Mouse (Mus musculus) layer of hippocampus, postnatal 25 days (tissue): ENCODE measurements around the gene Letm1. TPM values are rescaled to one million over a fixed set of nuclear protein-coding genes. Genes with fewer than 3 reads are reported as not detected.

Experiments
- DNase-seq, 2 experiments: peaks; one replicate each; pipeline ENCODE4 v3.0.0; 2022; ENCODE audit warnings: mixed read lengths in 2 of 2, low spot score in 1 of 2; ENCODE audit errors: extremely low spot score in 1 of 2
- total RNA-seq, 2 experiments: library from RNA; stranded (reverse); gene quantifications; 2 replicates each; pipeline ENCODE4 v1.2.3; 2021

Letm1 gene
- total RNA-seq, 2 experiments from 2014 or later: 98.8 to 103 TPM

DNA sequence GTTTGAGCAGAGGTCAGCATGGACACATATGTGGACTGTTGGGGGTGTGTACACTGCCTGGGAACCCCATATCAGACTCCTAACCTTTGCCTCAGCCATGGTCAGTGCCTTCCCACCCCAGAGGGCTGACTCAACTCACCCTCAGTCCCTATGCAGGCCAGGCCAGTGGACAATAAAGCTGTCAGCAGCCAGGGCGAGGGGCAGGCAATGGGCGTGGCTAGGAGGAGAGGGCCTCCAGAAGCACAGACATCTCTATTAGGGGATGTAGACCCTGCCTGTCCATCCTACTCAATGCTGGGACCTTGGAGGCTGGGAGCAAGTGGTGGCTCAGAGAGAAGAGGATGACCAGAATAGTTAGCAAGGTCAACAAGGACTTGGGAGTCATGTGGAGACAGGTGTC lies 67.4 kb downstream of the Letm1 start:
- no peak for DNase-seq

DNA sequence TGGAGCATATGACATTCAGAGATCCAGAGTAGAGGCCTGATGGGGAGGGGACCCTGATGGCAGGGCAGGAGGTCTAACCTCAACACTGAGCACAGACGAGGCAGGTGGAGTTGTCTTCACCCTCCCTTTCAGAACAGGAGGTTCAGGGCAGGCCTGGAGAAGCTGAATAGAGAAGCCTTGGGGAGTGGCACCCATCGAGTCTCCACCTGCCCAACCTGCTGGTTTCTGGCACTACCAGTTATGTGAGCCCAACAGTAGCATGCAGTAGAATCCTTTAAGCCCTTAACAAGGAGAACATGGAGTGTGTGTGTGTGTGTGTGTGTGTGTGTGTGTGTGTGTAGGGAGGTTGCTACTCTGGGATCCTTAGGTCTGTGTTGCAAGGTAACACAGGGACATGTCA lies 70.1 kb downstream of the Letm1 start:
- no peak for DNase-seq

DNA sequence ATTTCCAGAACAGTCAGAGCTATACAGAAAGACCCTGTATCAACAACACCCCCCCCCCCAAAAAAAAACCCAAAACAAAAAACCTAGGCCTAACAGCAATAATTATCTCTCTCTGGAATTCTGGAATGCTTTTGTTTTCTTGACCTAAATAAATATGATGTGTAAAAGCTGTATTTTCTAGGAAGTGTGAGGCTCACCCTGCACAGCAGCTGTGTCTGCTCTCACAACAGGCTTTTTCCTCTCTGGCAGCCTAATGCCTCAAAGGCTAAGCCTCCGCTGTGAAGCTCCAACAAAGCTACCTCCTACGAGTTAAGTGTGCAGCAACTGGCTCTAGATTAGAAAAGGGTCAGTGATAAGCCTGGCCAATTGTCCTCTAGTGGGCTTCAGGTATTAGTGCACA lies 73.6 kb downstream of the Letm1 start:
- no peak for DNase-seq

DNA sequence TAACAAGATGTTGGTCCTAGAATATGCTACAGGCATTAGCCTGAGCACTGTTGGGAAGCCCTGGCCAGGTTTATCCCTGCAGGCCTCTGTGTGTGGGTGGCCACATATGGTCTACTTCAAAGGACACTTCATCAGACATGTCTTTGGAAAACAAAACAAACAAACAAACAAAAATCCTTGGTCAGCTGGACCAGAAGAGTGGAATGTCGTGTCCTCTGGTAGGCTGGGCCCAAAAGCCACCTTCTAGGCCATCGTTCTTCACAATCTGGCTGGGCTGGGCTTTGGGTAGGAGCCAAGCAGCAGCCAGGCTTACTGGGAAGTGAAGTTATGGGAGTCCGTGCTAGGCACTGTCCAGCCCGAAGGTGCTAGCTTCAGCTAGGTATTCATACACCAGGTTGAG lies 75.5 kb downstream of the Letm1 start:
- no peak for DNase-seq

DNA sequence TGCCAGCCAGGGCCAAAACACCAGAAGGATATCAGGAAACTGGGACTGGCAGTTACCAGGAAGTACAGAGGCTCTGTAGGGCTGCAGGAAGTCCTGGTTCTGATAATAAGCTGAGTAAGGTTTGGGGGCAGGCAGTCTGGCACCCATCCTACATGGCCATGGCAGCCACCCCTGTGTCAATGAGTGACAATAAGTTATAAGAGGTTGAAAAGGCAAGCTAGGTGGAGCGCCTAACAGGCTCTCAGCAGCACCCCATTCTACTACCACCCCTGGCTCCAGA lies 76.3 kb downstream of the Letm1 start:
- DNase-seq: no peak

DNA sequence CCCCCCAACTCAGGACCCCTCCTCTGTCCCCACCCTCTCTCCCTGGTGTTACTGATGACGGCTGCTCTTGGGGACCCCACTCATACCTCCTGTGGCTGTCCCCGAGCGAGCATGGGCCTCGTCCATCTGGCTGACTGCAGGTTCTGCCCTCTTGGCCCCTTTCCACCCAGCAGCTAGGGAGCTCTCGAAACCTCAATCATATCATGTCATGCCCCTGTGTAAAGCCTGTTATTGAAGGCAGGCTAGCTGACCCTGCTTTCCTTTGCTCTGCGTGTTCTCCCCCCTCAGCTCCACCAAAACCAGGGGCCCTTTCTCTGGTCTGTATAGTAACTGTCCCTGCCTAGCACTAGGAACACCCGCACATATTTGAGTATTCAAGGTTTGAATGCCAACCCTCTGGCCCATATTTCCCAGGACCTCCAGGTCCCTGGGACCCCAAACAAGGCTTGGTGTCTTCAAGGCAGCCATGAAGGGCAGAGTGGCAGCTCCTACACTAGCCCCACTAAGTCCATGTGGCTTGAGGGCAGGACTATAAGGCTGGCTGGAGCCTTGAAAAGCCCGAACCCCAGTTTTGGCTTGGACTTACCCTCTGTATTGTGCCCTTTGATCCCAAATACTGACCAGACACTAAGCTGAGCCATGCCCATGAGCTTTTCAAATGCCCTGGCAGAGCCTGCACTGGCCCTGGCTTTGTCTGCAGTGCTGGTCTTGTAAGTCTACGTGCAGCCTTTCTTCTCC lies 76.8 kb downstream of the Letm1 start:
- DNase-seq: no peak

DNA sequence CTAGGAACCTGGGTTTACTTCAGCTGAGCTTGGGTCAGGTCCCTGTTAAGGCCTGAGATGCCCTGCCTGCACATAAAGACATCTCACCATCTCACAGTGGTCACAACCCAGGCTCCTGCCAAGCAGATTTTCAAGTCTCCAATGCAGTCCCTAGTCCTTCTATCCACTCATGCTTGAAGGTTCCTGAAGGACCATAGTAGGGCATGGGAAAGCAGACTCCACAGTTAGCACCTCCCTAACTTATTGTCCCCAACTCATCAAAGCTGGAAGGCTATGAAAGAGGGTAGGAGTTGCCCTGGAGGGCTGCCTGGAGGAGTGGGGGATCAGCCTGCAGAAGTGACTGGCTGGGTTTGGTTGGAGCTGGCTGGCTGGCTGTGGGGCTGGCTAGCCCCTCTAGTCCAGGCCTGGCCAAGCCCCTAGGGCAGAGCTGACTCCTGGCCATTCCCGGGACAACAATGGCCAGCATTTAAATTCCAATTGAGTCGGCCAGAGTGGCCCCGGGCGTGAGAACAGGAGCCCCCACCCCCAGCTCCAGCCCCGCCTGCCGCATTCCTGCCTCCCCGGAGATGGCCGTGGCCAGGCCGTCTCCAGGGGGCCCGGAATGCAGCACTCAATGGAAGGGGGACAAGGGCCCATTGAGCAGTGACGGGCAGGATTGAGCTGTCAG lies 77.5 kb downstream of the Letm1 start:
- DNase-seq: no peak

DNA sequence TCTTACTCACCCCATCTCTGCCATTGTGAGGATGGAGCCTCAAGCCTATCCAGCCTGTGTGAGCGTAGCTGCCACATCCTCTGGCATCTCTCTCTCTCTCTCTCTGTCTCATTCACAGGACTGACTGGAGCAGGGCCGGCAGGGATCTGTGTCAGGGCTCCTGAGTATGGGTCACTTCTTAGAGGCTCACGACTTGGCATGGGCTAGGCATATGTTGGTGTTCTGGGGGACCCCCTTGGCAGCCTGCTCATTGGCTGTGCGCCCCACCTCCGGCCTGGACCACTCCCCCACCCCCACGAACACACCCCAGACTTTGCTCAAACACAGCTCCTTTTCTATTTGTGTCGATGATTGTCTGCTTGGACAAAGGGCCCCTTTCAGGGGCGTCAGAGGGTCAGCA lies 78.6 kb downstream of the Letm1 start:
- no peak for DNase-seq

- DNase-seq: no peak
Measured at GRCm38 (mm10) chr5:33701832-33702231, 80.8 kb downstream of the Letm1 start.

GRCm38 (mm10) chr5:33700010-33700409 lies 82.6 kb downstream of the Letm1 start:
- no peak for DNase-seq

GRCm38 (mm10) chr5:33698669-33699068 lies 83.9 kb downstream of the Letm1 start:
- no peak for DNase-seq

DNA sequence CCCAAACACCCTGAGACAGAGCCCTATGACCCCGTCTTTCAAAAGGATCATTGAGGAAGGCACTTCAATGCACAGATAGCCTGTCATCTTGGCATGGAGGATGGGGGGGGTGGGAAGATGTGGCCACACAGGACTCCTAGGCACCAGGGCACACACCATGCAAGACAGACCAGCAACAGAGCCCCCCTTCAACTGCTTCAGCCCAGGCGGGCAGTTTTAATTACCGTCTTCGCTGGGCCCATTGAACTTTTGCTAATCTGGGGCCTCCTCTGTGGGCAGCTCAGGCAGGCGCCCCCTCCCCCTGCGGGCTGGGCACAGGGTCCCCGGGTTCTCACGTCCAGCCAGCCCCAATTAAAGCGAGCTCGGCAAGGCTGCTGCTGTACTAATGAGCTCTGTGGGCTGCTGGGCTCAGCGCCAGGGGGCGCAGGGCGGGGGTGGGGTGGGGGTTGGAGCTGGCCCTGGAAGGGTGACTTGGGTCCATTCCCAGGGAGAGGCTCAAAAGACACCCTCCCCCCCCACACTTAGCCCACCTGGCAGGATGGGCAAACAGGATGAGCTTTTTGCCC lies 84.6 kb downstream of the Letm1 start:
- peak in 1 of 2 experiments; percentile 47 for DNase-seq

DNA sequence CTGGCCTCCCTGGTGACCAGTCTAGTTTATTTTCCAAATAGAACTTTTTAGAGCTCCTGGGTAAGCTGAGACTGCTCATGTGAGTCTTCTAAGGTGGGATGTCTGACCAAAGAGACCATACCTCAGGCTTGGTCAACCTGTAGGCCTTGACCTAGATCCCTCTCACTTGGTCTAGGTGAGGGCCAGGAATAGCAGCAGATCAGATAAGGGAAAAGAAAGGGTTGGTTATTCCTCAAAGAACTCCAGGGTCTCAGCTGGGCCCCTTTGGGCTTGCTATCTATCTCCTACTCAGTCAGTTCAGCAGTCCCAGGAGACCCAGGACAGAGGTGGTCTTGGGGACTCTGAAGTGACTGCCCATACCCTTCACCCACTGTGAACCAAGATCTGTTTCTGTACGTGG lies 85.1 kb downstream of the Letm1 start:
- DNase-seq: no peak

- no peak for DNase-seq
Measured at GRCm38 (mm10) chr5:33696430-33696829, 86.2 kb downstream of the Letm1 start.

DNA sequence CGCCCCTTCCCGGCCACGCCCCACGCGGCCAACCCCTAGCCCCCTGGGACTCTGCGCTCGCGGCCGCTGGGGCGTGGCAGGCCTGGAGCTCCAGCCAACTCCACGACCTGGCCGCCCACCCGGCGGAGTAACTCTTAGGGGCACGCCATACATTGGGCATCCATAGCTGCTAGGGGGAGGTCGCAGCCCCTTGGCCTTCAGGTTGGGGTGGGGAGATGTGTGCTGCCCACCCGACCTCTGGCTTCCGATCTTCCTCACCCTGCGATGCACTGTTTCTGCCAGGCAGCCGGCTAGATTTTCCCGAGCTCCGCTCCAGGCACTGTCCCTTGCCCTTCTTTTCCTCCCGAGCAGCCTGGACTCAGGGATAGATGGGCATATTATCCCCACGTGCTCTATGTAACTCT lies 86.9 kb downstream of the Letm1 start:
- no peak for DNase-seq

GRCm38 (mm10) chr5:33694848-33695717 lies 87.5 kb downstream of the Letm1 start:
- peak; percentile 55 to 56 for DNase-seq

DNA sequence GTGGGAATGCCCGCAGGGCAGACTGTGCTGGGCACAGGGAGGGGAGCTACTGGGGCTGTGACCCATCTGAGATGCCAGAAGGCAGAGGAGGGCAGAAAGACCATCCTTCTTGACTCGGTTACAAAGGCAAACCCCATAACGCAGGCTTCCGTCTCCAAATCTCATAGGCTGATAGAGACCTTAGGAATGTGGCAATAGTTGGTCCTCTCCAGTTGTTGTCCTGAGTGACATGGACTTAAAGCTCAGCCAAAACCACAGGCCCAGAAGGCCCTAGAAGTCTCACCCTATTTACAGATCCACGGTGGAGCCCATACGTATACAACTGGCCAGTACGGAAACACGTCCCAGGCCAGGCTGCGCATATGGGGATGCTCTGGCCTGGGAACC lies 88.2 kb downstream of the Letm1 start:
- no peak for DNase-seq

DNA sequence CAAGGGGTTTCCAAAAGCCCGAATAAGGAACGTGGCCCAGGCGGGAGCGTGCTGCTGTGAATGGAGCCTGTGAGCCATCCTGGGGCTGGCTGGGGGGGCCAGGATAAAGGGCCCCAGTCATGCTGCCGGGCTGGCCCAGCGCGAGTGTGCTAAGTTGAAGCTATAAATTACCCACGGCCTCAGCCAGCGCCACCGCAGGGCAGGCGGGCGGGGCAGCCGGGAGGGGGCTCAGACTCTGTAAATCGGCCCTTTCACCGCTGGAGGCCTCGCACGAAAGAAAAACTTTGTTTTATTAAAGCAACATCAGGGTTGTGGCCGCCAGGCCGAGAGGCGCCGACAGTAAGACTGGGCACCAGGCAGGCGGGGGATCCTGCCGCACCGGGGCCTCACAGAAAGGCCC lies 90.2 kb downstream of the Letm1 start:
- no peak for DNase-seq

GRCm38 (mm10) chr5:33689852-33690645 lies 92.6 kb downstream of the Letm1 start:
- no peak for DNase-seq
